In genomic region chr16:42190114-42191045, GRCm38 (mm10) we compare ENCODE assay signal across 9 mouse cellular contexts.
A peak's percentile ranks its signal among the peaks of the same experiment; 100 is the strongest.
DNase-seq lines count a peak whose midpoint lies in the region; ATAC-seq and TF ChIP-seq lines count a peak whose summit lies in the region.
"Had no signal": no experiment of that assay in that cellular context is flagged by ENCODE, and none has a peak within 500 bp of the region (broad histone marks: within the 10 kb centered on the region; RNA-seq: fewer than 3 reads in every experiment).

No protein-coding gene starts in this region.

- H3K36me3 ChIP-seq in heart, embryonic 10.5 days: no peaks in the 10 kb centered on the region
- no peaks in the 10 kb centered on the region for H3K36me3 ChIP-seq in kidney, embryonic 14.5 days (ENCODE audit: control insufficient read depth, insufficient read depth, low read length)
- no peaks in the 10 kb centered on the region for H3K36me3 ChIP-seq in limb, embryonic 15.5 days
- H3K36me3 ChIP-seq: G1E had no signal

- DNase-seq in 3T3-L1 (ENCODE audit: low read depth, low spot score): peak; percentile 15
- peak; percentile 94 for DNase-seq in heart, embryonic 10.5 days (ENCODE audit: low spot score)
- peak; percentile 57 to 71 for DNase-seq in spleen, postnatal 36 days (ENCODE audit: low spot score in 2 of 2)

- H3K27me3 ChIP-seq in heart, embryonic 10.5 days (ENCODE audit: insufficient read depth, poor library complexity, severe bottlenecking): no peaks in the 10 kb centered on the region
- H3K27me3 ChIP-seq in kidney, embryonic 14.5 days (ENCODE audit: control insufficient read depth, insufficient read depth, low read length): no peaks in the 10 kb centered on the region
- no peaks in the 10 kb centered on the region for H3K27me3 ChIP-seq in limb, embryonic 15.5 days

- no peaks in the 10 kb centered on the region for H3K9me3 ChIP-seq in heart, embryonic 10.5 days
- H3K9me3 ChIP-seq in kidney, embryonic 14.5 days (ENCODE audit: control insufficient read depth, low read length): no peaks in the 10 kb centered on the region
- no peaks in the 10 kb centered on the region for H3K9me3 ChIP-seq in limb, embryonic 15.5 days

- TF ChIP-seq CTCF in bone marrow macrophage, adult 2 months (IDR thresholded peaks at IDR 0.05; ENCODE audit: low read depth, low read length): 0 out of 2 replicates have a peak, but pooled peaks have one; percentile 34
- peak; percentile 82 for TF ChIP-seq CTCF in embryonic fibroblast, embryonic 13.5 days (IDR thresholded peaks at IDR 0.05; ENCODE audit: borderline replicate concordance, insufficient read depth, low read length)

- H3K4me1 ChIP-seq in bone marrow macrophage, adult 2 months (ENCODE audit: control insufficient read depth, insufficient read depth, low read length): no peaks in the 10 kb centered on the region
- 0 out of 2 replicates have a peak, but pooled peaks cover 4% of the 10 kb centered on the region for H3K4me1 ChIP-seq in embryonic fibroblast, embryonic 13.5 days (ENCODE audit: control insufficient read depth, insufficient read depth, low read length)
- peaks cover 2% of the 10 kb centered on the region; the same call in 1 of the 2 replicates for H3K4me1 ChIP-seq in heart, embryonic 10.5 days
- H3K4me1 ChIP-seq in kidney, embryonic 14.5 days (ENCODE audit: control insufficient read depth, insufficient read depth, low read length): no peaks in the 10 kb centered on the region
- H3K4me1 ChIP-seq in limb, embryonic 15.5 days: peaks cover 12% of the 10 kb centered on the region

- no peak for TF ChIP-seq POLR2A in bone marrow macrophage, adult 2 months (IDR thresholded peaks at IDR 0.05; ENCODE audit: borderline replicate concordance, low read depth, low read length)
- TF ChIP-seq POLR2A in embryonic fibroblast, embryonic 13.5 days (IDR thresholded peaks at IDR 0.05; ENCODE audit: low read depth, low read length): peak; percentile 84

- H3K4me3 ChIP-seq in bone marrow macrophage, adult 2 months (ENCODE audit: insufficient read depth, low read length): peak overlapping the region; percentile 47
- H3K4me3 ChIP-seq in embryonic fibroblast, embryonic 13.5 days (ENCODE audit: insufficient read depth, low read length): peak overlapping the region; percentile 47
- peak overlapping the region; percentile 70 for H3K4me3 ChIP-seq in heart, embryonic 10.5 days
- H3K4me3 ChIP-seq in kidney, embryonic 14.5 days (ENCODE audit: low read length): peak overlapping the region; percentile 43
- peak overlapping the region; percentile 56 for H3K4me3 ChIP-seq in limb, embryonic 15.5 days

- peak overlapping the region; percentile 88 for H3K4me2 ChIP-seq in kidney, embryonic 14.5 days (replicated peaks; ENCODE audit: low read depth, low read length)
- peak overlapping the region; percentile 81 for H3K4me2 ChIP-seq in limb, embryonic 15.5 days

- ATAC-seq in kidney, embryonic 14.5 days (ENCODE audit: low FRiP score, low TSS enrichment): peak; percentile 98
- ATAC-seq in limb, embryonic 15.5 days (ENCODE audit: insufficient number of reproducible peaks, low FRiP score, low TSS enrichment, low read depth): peak; percentile 94
- peak; percentile 79 for ATAC-seq in monocyte, adult 5-6 weeks (replicated peaks; ENCODE audit: insufficient number of reproducible peaks, low FRiP score, low TSS enrichment, poor library complexity, severe bottlenecking)

- H3K27ac ChIP-seq in bone marrow macrophage, adult 2 months (ENCODE audit: insufficient read depth, low read depth, low read length): no peak overlapping the region
- peak overlapping the region; percentile 43 for H3K27ac ChIP-seq in embryonic fibroblast, embryonic 13.5 days (ENCODE audit: insufficient read depth, low read length)
- peak overlapping the region; percentile 95 for H3K27ac ChIP-seq in heart, embryonic 10.5 days
- peak overlapping the region; percentile 95 for H3K27ac ChIP-seq in kidney, embryonic 14.5 days (ENCODE audit: low read depth, low read length)
- peak overlapping the region; percentile 97 for H3K27ac ChIP-seq in limb, embryonic 15.5 days

- peak overlapping the region; percentile 74 for H3K9ac ChIP-seq in kidney, embryonic 14.5 days (ENCODE audit: low read depth, low read length)
- peak overlapping the region; percentile 55 for H3K9ac ChIP-seq in limb, embryonic 15.5 days

- 2% methylated on average over 44 of the region's 44 CpGs for WGBS in heart, embryonic 10.5 days
- under 1% methylated on average over 44 of the region's 44 CpGs for WGBS in kidney, embryonic 14.5 days
- WGBS in limb, embryonic 15.5 days: under 1% methylated on average over 44 of the region's 44 CpGs

Comparison
In these comparisons a context has a peak if more than half of its experiments do, and no peak if none do; other contexts are left out.
1. DNase-seq: peak in every context shown above with its lines; median percentile 94 in heart, embryonic 10.5 days; 64 in spleen, postnatal 36 days; 15 in 3T3-L1.